8 mouse cellular contexts compared by ENCODE assay signal in genomic region chr7:110060106-110060668, GRCm38 (mm10). TPM values are rescaled to one million over a fixed set of nuclear protein-coding genes. Genes with fewer than 3 reads are reported as not detected.
DNase-seq lines count a peak whose midpoint lies in the region; ATAC-seq and TF ChIP-seq lines count a peak whose summit lies in the region.

No protein-coding gene starts in this region.

- 17% methylated on average over 5 of the region's 5 CpGs for WGBS in kidney, embryonic 15.5 days
- 19% methylated on average over 5 of the region's 5 CpGs for WGBS in hindbrain, embryonic 13.5 days
- 17% methylated on average over 5 of the region's 5 CpGs for WGBS in midbrain, postnatal 0 days

- H3K27ac ChIP-seq in kidney, embryonic 15.5 days: peak overlapping the region; percentile 99
- H3K27ac ChIP-seq in brown adipose tissue, adult 24 weeks (replicated peaks; ENCODE audit: low read depth, low read length): peak overlapping the region; percentile 99
- peak overlapping the region; percentile 100 for H3K27ac ChIP-seq in hindbrain, embryonic 13.5 days
- peak overlapping the region; percentile 100 for H3K27ac ChIP-seq in midbrain, postnatal 0 days (ENCODE audit: low read depth, low read length)

- DNase-seq in kidney, adult 18-20 months: no peak
- DNase-seq in midbrain, postnatal 0 days (ENCODE audit: low spot score): no peak
- DNase-seq in adrenal gland, postnatal 10 days: no peak
- no peak for DNase-seq in urinary bladder, postnatal 36 days (ENCODE audit: low spot score in 2 of 2)
- DNase-seq in adrenal gland, postnatal 14 days: no peak

- ATAC-seq in kidney, embryonic 15.5 days (replicated peaks; ENCODE audit: low FRiP score): no peak
- no peak for ATAC-seq in hindbrain, embryonic 13.5 days (ENCODE audit: low FRiP score)
- no peak for ATAC-seq in midbrain, postnatal 0 days (ENCODE audit: low FRiP score)

- peaks cover 28% of the 10 kb centered on the region for H3K36me3 ChIP-seq in kidney, embryonic 15.5 days
- peaks cover 16% of the 10 kb centered on the region for H3K36me3 ChIP-seq in hindbrain, embryonic 13.5 days
- 0 out of 2 replicates have a peak, but pooled peaks cover 2% of the 10 kb centered on the region for H3K36me3 ChIP-seq in midbrain, postnatal 0 days (ENCODE audit: insufficient read depth, low read length)

- H3K9me3 ChIP-seq in kidney, embryonic 15.5 days (replicated peaks): no peaks in the 10 kb centered on the region
- no peaks in the 10 kb centered on the region for H3K9me3 ChIP-seq in hindbrain, embryonic 13.5 days
- H3K9me3 ChIP-seq in midbrain, postnatal 0 days (ENCODE audit: low read length): no peaks in the 10 kb centered on the region

- no peak for TF ChIP-seq CTCF in midbrain, postnatal 0 days (IDR thresholded peaks at IDR 0.05)

- peak overlapping the region; percentile 89 for H3K9ac ChIP-seq in kidney, embryonic 15.5 days
- peak overlapping the region; percentile 96 for H3K9ac ChIP-seq in hindbrain, embryonic 13.5 days
- peak overlapping the region; percentile 98 for H3K9ac ChIP-seq in midbrain, postnatal 0 days (replicated peaks; ENCODE audit: low read length, poor library complexity, severe bottlenecking)

- peaks cover 13% of the 10 kb centered on the region; the same call in 1 of the 2 replicates for H3K4me1 ChIP-seq in kidney, embryonic 15.5 days
- peaks cover 6% of the 10 kb centered on the region for H3K4me1 ChIP-seq in brown adipose tissue, adult 24 weeks (ENCODE audit: control insufficient read depth, insufficient read depth, insufficient read length, low read length)
- H3K4me1 ChIP-seq in hindbrain, embryonic 13.5 days (replicated peaks): peaks cover 17% of the 10 kb centered on the region
- 0 out of 2 replicates have a peak, but pooled peaks cover 4% of the 10 kb centered on the region for H3K4me1 ChIP-seq in midbrain, postnatal 0 days (ENCODE audit: insufficient read depth, low read length)

- peak overlapping the region; percentile 80 for H3K4me3 ChIP-seq in kidney, embryonic 15.5 days (replicated peaks)
- H3K4me3 ChIP-seq in brown adipose tissue, adult 24 weeks (ENCODE audit: insufficient read depth, low read depth, low read length): peak overlapping the region; percentile 99
- H3K4me3 ChIP-seq in hindbrain, embryonic 13.5 days: peak overlapping the region; percentile 77
- H3K4me3 ChIP-seq in midbrain, postnatal 0 days (ENCODE audit: low read depth, low read length): peak overlapping the region; percentile 82

- peak overlapping the region; percentile 69 for H3K4me2 ChIP-seq in kidney, embryonic 15.5 days
- H3K4me2 ChIP-seq in hindbrain, embryonic 13.5 days: peak overlapping the region; percentile 75
- peak overlapping the region; percentile 61 for H3K4me2 ChIP-seq in midbrain, postnatal 0 days (ENCODE audit: low read depth, low read length, poor library complexity, severe bottlenecking)

- no peaks in the 10 kb centered on the region for H3K27me3 ChIP-seq in kidney, embryonic 15.5 days
- H3K27me3 ChIP-seq in hindbrain, embryonic 13.5 days: no peaks in the 10 kb centered on the region
- no peaks in the 10 kb centered on the region for H3K27me3 ChIP-seq in midbrain, postnatal 0 days (ENCODE audit: insufficient read depth, low read length)

RNA-seq across cellular contexts. Expression of gene Zfp143, which starts 0.8 kb away (rescaled TPM):
- polyA plus RNA-seq in kidney, embryonic 15.5 days (2015; fragmentation: Nextera tagmentation; extraction: Ambion mirVana): 19.0 and 21.0 TPM in 2 replicates
- polyA plus RNA-seq in brown adipose tissue, adult 24 weeks (2012; ENCODE audit: insufficient read depth, insufficient read length, missing spikeins): 4.5 and 7.8 TPM in 2 replicates
- 17.9 and 19.9 TPM in 2 replicates for polyA plus RNA-seq in hindbrain, embryonic 13.5 days (2015; fragmentation: Nextera tagmentation; extraction: Ambion mirVana)
- 6.7 and 8.6 TPM in 2 replicates for total RNA-seq in midbrain, postnatal 0 days (2014; rRNA removed)
- 4.9 and 5.8 TPM in 2 replicates for polyA plus RNA-seq in midbrain, postnatal 0 days (2015; fragmentation: Nextera tagmentation; extraction: Ambion mirVana)
- total RNA-seq in adrenal gland, postnatal 10 days (2021): 10 to 100 TPM; 10.3 to 14.9 TPM
- total RNA-seq in adrenal gland, postnatal 14 days (2021): 10.9 and 15.4 TPM in 2 replicates

RNA-seq across cellular contexts. Expression of gene Ipo7, which starts 42.1 kb away (rescaled TPM):
- 53.8 and 54.3 TPM in 2 replicates for polyA plus RNA-seq in kidney, embryonic 15.5 days (2015; fragmentation: Nextera tagmentation; extraction: Ambion mirVana)
- polyA plus RNA-seq in brown adipose tissue, adult 24 weeks (2012; ENCODE audit: insufficient read depth, insufficient read length, missing spikeins): 51.7 and 64.6 TPM in 2 replicates
- 42.2 and 42.7 TPM in 2 replicates for polyA plus RNA-seq in hindbrain, embryonic 13.5 days (2015; fragmentation: Nextera tagmentation; extraction: Ambion mirVana)
- total RNA-seq in midbrain, postnatal 0 days (2014; rRNA removed): 88.2 and 103 TPM in 2 replicates
- 26.9 and 27.5 TPM in 2 replicates for polyA plus RNA-seq in midbrain, postnatal 0 days (2015; fragmentation: Nextera tagmentation; extraction: Ambion mirVana)
- total RNA-seq in adrenal gland, postnatal 10 days (2021): 10 to 100 TPM; 80.5 to 82.4 TPM
- total RNA-seq in adrenal gland, postnatal 14 days (2021): 95.0 and 96.7 TPM in 2 replicates
